Mouse (Mus musculus) erythroblast, embryonic 14.5 days (primary cell): ENCODE results near the gene Dip2c. TPM values are rescaled to one million over a fixed set of nuclear protein-coding genes. Genes with fewer than 3 reads are reported as not detected.

Experiments used
- H3K27me3 ChIP-seq: 2 replicates; pipeline ENCODE4 v1.6.1; 2012; ENCODE audit warnings: inconsistent platforms; ENCODE audit not compliant: control insufficient read depth
- H3K36me3 ChIP-seq: 2 replicates; pipeline ENCODE4 v1.6.1; 2012; ENCODE audit warnings: mild to moderate bottlenecking, inconsistent platforms; ENCODE audit not compliant: control insufficient read depth
- H3K4me1 ChIP-seq: 2 replicates; pipeline ENCODE4 v1.6.1; 2012; ENCODE audit warnings: inconsistent platforms; ENCODE audit not compliant: control insufficient read depth
- H3K4me3 ChIP-seq: replicated peaks from 2 replicates; pipeline ENCODE3; 2012; ENCODE audit warnings: moderate library complexity, mild to moderate bottlenecking, inconsistent platforms
- H3K9me3 ChIP-seq: 2 replicates; pipeline ENCODE4 v1.6.1; 2012; ENCODE audit warnings: low read length, inconsistent platforms, mixed read lengths; ENCODE audit not compliant: control insufficient read depth
- GATA1 ChIP-seq: IDR thresholded peaks from 2 replicates; pipeline ENCODE4 v1.6.1; 2012; ENCODE audit warnings: low read length, inconsistent platforms, mixed read lengths
- TAL1 ChIP-seq: IDR thresholded peaks from 3 replicates; pipeline ENCODE4 v1.6.1; 2012; ENCODE audit warnings: low read length, inconsistent platforms, mixed read lengths
- polyA plus RNA-seq: library from polyadenylated mRNA; stranded (reverse); fragments of >175 nt; gene quantifications from 2 replicates; pipeline ENCODE4 v1.2.3, GENCODE M21; 2012

The Dip2c gene
- polyA plus RNA-seq, 1 experiment = 0.02 TPM

- H3K4me3 ChIP-seq = no peak overlapping the region
- H3K27me3 ChIP-seq = no peaks in the 10 kb centered on the region
- no peaks in the 10 kb centered on the region for H3K4me1 ChIP-seq
- no peaks in the 10 kb centered on the region for H3K9me3 ChIP-seq
- TF ChIP-seq TAL1 = no peak
- TF ChIP-seq GATA1 = no peak
- no peaks in the 10 kb centered on the region for H3K36me3 ChIP-seq
Observed at GRCm38 (mm10) chr13:9353890-9354289, 77.6 kb downstream of the Dip2c start.

DNA sequence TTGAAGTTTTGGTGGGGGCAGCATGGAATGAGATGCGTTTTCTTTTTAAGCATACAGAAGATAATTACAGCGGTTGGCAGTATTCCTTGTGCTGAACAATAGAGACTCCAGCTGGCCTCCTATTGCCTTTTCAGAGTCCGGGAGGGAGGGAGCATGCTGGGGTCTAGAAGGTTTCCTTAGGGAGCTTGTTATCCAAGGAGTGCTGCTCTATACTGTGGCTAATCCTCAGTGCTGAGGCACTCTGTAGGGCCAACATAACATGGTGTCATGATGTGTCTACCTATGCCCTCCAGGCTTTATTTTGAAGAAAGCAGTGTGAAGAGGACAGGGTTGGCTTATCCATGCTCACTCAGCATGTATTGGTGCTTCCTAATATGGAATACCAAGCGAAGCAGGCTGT, 79.0 kb downstream of the Dip2c start:
- Histone ChIP-seq H3K27me3 (no peaks in the 10 kb centered on the region), H3K4me1 (no peaks in the 10 kb centered on the region), H3K36me3 (no peaks in the 10 kb centered on the region), H3K4me3 (no peak overlapping the region), H3K9me3 (no peaks in the 10 kb centered on the region)
- TF ChIP-seq GATA1 (no peak), TAL1 (no peak)

DNA sequence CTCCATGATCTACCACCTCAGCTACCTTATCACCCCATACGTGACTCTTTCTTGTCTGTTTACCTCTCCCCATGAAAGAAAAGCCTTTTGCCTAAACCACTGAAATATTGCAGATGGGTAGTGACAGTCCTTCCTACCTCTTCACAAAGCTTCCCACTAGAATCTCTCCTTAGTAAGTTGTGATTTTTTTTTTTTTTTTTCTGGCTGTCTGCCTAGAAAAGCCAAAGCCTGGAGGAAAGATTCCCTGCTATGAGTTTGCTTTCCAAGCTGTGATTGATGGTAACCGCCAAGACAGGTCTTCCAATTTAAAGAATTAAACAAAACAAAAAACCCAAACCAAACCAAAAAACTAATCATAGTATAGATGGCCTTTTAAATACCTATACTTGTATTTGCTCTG, 85.1 kb downstream of the Dip2c start:
- no peak overlapping the region for H3K4me3 ChIP-seq
- TF ChIP-seq GATA1 (no peak), TAL1 (no peak)
- no peaks in the 10 kb centered on the region for H3K27me3 ChIP-seq
- H3K4me1 ChIP-seq = no peaks in the 10 kb centered on the region
- no peaks in the 10 kb centered on the region for H3K36me3 ChIP-seq
- H3K9me3 ChIP-seq = no peaks in the 10 kb centered on the region

DNA sequence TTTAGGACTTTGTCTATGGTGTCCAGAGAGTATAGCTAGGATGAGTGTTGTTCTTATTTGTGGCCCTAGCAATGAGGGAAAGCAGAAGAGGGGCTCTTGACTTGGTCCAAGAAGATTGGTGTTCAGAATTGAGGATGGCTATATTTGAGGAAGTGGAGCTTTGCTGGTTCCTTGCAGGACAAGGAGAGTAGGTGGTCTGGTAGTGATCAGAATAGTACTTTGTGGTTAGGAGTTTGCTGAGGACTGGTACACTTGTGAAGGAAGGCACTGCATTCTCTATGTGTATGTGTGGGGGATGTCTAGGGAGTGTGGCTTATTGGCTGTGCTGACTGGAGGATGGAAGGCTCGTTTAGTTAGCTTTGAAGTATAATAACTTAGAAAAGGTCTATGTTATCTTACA, 95.1 kb downstream of the Dip2c start:
- no peaks in the 10 kb centered on the region for H3K9me3 ChIP-seq

DNA sequence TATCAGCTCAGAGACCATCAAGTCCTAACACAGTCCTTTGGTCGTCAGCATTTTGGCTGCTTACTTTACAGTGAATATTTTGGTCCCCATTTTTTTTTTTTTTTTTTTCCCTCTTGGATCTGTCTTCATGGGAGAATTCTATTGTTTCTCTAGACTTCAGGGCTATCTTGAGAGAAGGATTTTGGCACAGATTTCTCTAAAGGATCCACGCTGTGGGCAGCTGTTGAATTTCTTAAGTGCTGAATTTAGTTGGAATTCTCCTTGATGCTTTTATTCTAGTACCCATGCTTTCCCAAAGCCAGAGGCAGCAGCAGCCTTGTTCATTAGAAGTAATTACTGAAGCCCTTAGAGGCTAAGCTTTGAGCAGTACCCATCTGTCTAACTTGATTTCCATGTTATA, 100.8 kb downstream of the Dip2c start:
- TF ChIP-seq GATA1 (no peak), TAL1 (no peak)
- no peak overlapping the region for H3K4me3 ChIP-seq
- no peaks in the 10 kb centered on the region for H3K4me1 ChIP-seq
- no peaks in the 10 kb centered on the region for H3K36me3 ChIP-seq
- no peaks in the 10 kb centered on the region for H3K9me3 ChIP-seq
- no peaks in the 10 kb centered on the region for H3K27me3 ChIP-seq

More for the DNA sequence above, 95.1 kb downstream of the Dip2c start:
- Histone ChIP-seq H3K36me3 (no peaks in the 10 kb centered on the region), H3K4me1 (no peaks in the 10 kb centered on the region), H3K27me3 (no peaks in the 10 kb centered on the region), H3K4me3 (no peak overlapping the region)
- TF ChIP-seq TAL1 (no peak), GATA1 (no peak)

DNA sequence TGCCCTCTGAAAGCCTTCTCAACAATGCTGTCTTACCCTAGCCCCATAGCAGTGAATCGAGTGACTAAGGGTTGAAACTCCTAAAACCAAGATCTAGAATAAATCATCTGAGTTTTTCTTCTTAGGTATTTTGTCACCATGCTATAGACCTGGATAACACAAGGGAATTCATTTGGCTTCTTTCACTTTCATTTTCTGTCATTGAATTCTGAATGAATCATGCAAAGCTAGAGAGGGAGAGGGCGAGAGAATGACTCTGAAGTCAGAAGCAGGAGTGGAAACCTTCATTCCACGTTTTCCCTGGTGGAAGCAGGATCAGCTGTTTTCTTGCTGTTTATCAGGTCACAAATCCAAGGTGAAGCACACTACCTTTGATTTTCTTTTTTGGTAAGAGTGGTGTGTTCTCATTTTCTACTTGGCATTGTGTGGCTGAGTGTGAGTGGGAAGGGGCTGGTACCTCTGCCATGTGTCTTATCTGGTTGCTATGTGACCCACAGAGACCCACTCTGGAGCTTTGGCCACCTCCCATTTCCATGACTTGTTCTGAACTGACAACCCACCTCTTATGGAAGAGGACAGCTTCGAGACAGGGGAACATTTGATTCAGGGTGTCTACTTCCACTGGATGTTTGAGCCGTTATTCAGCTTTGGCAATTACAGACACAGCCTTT, 104.5 kb downstream of the Dip2c start:
- no peak overlapping the region for H3K4me3 ChIP-seq
- TF ChIP-seq GATA1 (no peak), TAL1 (no peak)
- H3K27me3 ChIP-seq = no peaks in the 10 kb centered on the region
- H3K4me1 ChIP-seq = no peaks in the 10 kb centered on the region
- no peaks in the 10 kb centered on the region for H3K9me3 ChIP-seq
- no peaks in the 10 kb centered on the region for H3K36me3 ChIP-seq

DNA sequence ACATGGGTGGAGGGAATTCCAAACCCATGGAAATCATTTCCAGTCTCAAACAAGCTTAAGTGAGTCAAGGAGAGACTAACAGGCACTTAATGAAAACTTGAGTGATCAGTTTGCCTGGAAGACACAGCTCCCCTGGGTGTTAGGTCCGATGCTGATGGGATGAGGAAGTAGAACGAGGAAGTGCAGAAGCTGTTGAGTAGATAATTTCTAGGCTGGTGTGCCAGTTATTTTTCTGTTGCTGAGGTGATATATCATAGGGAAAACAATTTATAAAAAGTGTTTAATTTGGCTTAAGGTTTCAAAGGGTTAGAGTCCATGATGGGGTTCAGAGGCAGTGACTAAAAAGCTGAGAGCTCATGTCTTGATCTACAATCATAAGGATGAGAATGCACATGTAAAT, 111.7 kb downstream of the Dip2c start:
- Histone ChIP-seq H3K4me1 (no peaks in the 10 kb centered on the region), H3K4me3 (no peak overlapping the region), H3K27me3 (no peaks in the 10 kb centered on the region), H3K36me3 (no peaks in the 10 kb centered on the region), H3K9me3 (no peaks in the 10 kb centered on the region)
- TF ChIP-seq GATA1 = no peak
- TF ChIP-seq TAL1 = no peak

DNA sequence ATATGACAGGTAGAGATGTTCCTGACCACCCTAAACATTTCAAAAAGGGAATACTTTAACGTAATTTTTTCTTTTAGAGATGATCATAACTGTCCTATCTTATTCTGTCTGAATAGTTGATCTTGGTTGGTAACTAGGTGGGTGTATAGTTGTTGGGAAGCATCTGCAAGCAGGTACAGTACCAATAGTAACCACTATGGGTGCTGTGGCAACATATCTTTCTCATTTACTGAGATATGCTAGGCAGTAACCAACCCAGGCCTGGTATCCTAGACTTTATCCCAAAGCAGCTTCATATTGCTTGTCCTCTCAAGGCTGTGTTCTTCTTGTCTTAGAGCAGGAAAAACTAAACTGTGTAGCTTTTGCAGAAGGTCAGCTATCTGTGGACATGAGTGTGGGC, 113.0 kb downstream of the Dip2c start:
- Histone ChIP-seq H3K4me3 (no peak overlapping the region), H3K27me3 (no peaks in the 10 kb centered on the region), H3K4me1 (no peaks in the 10 kb centered on the region), H3K36me3 (no peaks in the 10 kb centered on the region), H3K9me3 (no peaks in the 10 kb centered on the region)
- TF ChIP-seq TAL1 (no peak), GATA1 (no peak)

DNA sequence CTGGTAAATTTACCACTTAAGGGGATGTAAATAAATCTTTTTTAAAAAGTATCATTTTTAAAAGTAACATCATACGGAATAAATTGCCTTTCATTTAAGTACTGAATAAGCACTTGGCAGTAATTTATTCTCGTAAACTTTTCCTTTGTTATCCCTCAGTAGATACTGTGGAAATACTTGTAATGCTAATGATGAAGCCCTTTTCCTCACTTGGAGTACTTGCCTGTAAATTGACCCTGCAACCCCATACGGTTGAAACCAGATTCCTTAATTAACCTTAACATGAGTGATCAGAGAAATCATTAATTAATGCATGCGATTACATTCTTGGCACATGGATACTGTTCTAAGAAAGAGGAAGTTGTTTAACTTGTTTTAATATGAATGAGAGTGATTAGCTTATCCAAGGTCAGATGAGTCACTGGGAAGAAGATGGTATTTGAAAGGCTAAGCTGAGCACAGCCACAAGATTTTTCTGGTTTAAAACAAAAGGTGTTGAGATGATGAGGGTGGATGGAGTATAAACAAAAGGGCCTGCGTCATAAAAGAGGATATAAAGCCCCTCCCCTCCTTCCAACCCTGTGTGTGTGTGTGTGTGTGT, 114.0 kb downstream of the Dip2c start:
- Histone ChIP-seq H3K36me3 (no peaks in the 10 kb centered on the region), H3K27me3 (no peaks in the 10 kb centered on the region), H3K4me1 (no peaks in the 10 kb centered on the region), H3K4me3 (no peak overlapping the region), H3K9me3 (no peaks in the 10 kb centered on the region)
- no peak for TF ChIP-seq TAL1
- no peak for TF ChIP-seq GATA1

- TF ChIP-seq GATA1 (no peak), TAL1 (no peak)
- H3K9me3 ChIP-seq = no peaks in the 10 kb centered on the region
Observed at GRCm38 (mm10) chr13:9393470-9393869, 117.1 kb downstream of the Dip2c start.

More at GRCm38 (mm10) chr13:9393470-9393869, 117.1 kb downstream of the Dip2c start:
- Histone ChIP-seq H3K27me3 (no peaks in the 10 kb centered on the region), H3K4me1 (no peaks in the 10 kb centered on the region), H3K4me3 (no peak overlapping the region), H3K36me3 (no peaks in the 10 kb centered on the region)
